Comparison of ENCODE assay signal across 25 mouse cellular contexts in genomic region chr7:51940461-51940860, GRCm38 (mm10).
DNase-seq lines count a peak whose midpoint lies in the region; ATAC-seq and TF ChIP-seq lines count a peak whose summit lies in the region.
"Had no signal": no experiment of that assay in that cellular context is flagged by ENCODE, and none has a peak within 500 bp of the region (broad histone marks: within the 10 kb centered on the region; RNA-seq: fewer than 3 reads in every experiment).

No protein-coding gene starts in this region.

- no peak overlapping the region for H3K9ac ChIP-seq in embryonic facial prominence, embryonic 14.5 days (ENCODE audit: low read depth, low read length)
- H3K9ac ChIP-seq in limb, embryonic 13.5 days = no peak overlapping the region
- no peak overlapping the region for H3K9ac ChIP-seq in midbrain, embryonic 15.5 days
- H3K9ac ChIP-seq: embryonic facial prominence, embryonic 13.5 days; forebrain, embryonic 12.5 days; forebrain, embryonic 15.5 days; heart, embryonic 13.5 days; hindbrain, embryonic 14.5 days had no signal

- no peaks in the 10 kb centered on the region for H3K9me3 ChIP-seq in embryonic facial prominence, embryonic 14.5 days (ENCODE audit: control insufficient read depth, low read length)
- H3K9me3 ChIP-seq in embryonic facial prominence, embryonic 10.5 days = no peaks in the 10 kb centered on the region
- H3K9me3 ChIP-seq in limb, embryonic 13.5 days = no peaks in the 10 kb centered on the region
- H3K9me3 ChIP-seq in midbrain, embryonic 15.5 days = no peaks in the 10 kb centered on the region
- H3K9me3 ChIP-seq: embryonic facial prominence, embryonic 13.5 days; forebrain, embryonic 12.5 days; forebrain, embryonic 15.5 days; heart, embryonic 10.5 days; heart, embryonic 13.5 days had no signal

- no peak overlapping the region for H3K4me2 ChIP-seq in embryonic facial prominence, embryonic 14.5 days (ENCODE audit: low read depth, low read length)
- no peak overlapping the region for H3K4me2 ChIP-seq in limb, embryonic 13.5 days (replicated peaks)
- H3K4me2 ChIP-seq in midbrain, embryonic 15.5 days = no peak overlapping the region
- H3K4me2 ChIP-seq: embryonic facial prominence, embryonic 13.5 days; forebrain, embryonic 12.5 days; forebrain, embryonic 15.5 days; heart, embryonic 13.5 days; hindbrain, embryonic 14.5 days had no signal

- 0 out of 2 replicates have a peak, but pooled peaks have one; percentile 30 for ATAC-seq in embryonic facial prominence, embryonic 14.5 days (ENCODE audit: low read depth)
- ATAC-seq in limb, embryonic 13.5 days (ENCODE audit: low FRiP score, low read depth) = peak; percentile 86
- no peak for ATAC-seq in midbrain, embryonic 15.5 days (replicated peaks)
- ATAC-seq: forebrain, embryonic 15.5 days; hindbrain, postnatal 0 days; inflammation-experienced regulatory T-cells, adult 6 months had no signal

- no peak overlapping the region for H3K27ac ChIP-seq in embryonic facial prominence, embryonic 14.5 days (replicated peaks; ENCODE audit: low read depth, low read length)
- no peak overlapping the region for H3K27ac ChIP-seq in embryonic facial prominence, embryonic 10.5 days (replicated peaks)
- peak overlapping the region; percentile 49; the same call in 1 of the 2 replicates for H3K27ac ChIP-seq in limb, embryonic 13.5 days
- no peak overlapping the region for H3K27ac ChIP-seq in midbrain, embryonic 15.5 days
- H3K27ac ChIP-seq: embryonic facial prominence, embryonic 13.5 days; forebrain, embryonic 12.5 days; forebrain, embryonic 15.5 days; heart, adult 2 months; heart, embryonic 10.5 days; heart, embryonic 13.5 days; hindbrain, embryonic 14.5 days; hindbrain, postnatal 0 days had no signal

- 51% methylated on average over 2 of the region's 2 CpGs for WGBS in embryonic facial prominence, embryonic 14.5 days
- WGBS in embryonic facial prominence, embryonic 10.5 days = 69% methylated on average over 2 of the region's 2 CpGs
- 18% methylated on average over 2 of the region's 2 CpGs for WGBS in limb, embryonic 13.5 days
- 78% methylated on average over 2 of the region's 2 CpGs for WGBS in midbrain, embryonic 15.5 days

- H3K4me1 ChIP-seq in embryonic facial prominence, embryonic 14.5 days (ENCODE audit: control insufficient read depth, insufficient read depth, low read length) = no peaks in the 10 kb centered on the region
- H3K4me1 ChIP-seq in embryonic facial prominence, embryonic 10.5 days = no peaks in the 10 kb centered on the region
- H3K4me1 ChIP-seq in limb, embryonic 13.5 days = peaks cover 25% of the 10 kb centered on the region
- no peaks in the 10 kb centered on the region for H3K4me1 ChIP-seq in midbrain, embryonic 15.5 days
- H3K4me1 ChIP-seq: forebrain, embryonic 12.5 days; forebrain, embryonic 15.5 days; heart, embryonic 10.5 days; heart, embryonic 13.5 days had no signal

- DNase-seq in embryonic facial prominence, embryonic 14.5 days (ENCODE audit: low spot score) = peak; percentile 61
- DNase-seq in embryonic facial prominence, embryonic 10.5 days (ENCODE audit: low spot score) = no peak
- DNase-seq in brain, embryonic 14.5 days (ENCODE audit: low read depth) = peak; percentile 16
- DNase-seq in embryo, embryonic 10.5 days (ENCODE audit: low spot score) = no peak
- DNase-seq in adrenal gland, adult (ENCODE audit: inconsistent age in 2 of 2, low spot score in 1 of 2) = no peak
- DNase-seq: adrenal gland, adult 8-10 months; adrenal gland, postnatal 25 days; cerebellum, adult 18-20 months; cerebellum, adult 9-10 months; cerebellum, postnatal 14 days; gastrocnemius, postnatal 25 days; heart, adult 2 months; heart, postnatal 14 days; heart, postnatal 4 days had no signal

- H3K27me3 ChIP-seq in embryonic facial prominence, embryonic 14.5 days (replicated peaks; ENCODE audit: control insufficient read depth, insufficient read depth, low read length) = no peaks in the 10 kb centered on the region
- no peaks in the 10 kb centered on the region for H3K27me3 ChIP-seq in embryonic facial prominence, embryonic 10.5 days (replicated peaks; ENCODE audit: low read depth, poor library complexity, severe bottlenecking)
- H3K27me3 ChIP-seq in limb, embryonic 13.5 days = no peaks in the 10 kb centered on the region
- H3K27me3 ChIP-seq in midbrain, embryonic 15.5 days (replicated peaks) = no peaks in the 10 kb centered on the region
- H3K27me3 ChIP-seq: embryonic facial prominence, embryonic 13.5 days; forebrain, embryonic 12.5 days; forebrain, embryonic 15.5 days; heart, embryonic 13.5 days had no signal

- H3K36me3 ChIP-seq in embryonic facial prominence, embryonic 14.5 days (ENCODE audit: control insufficient read depth, insufficient read depth, low read length) = no peaks in the 10 kb centered on the region
- no peaks in the 10 kb centered on the region for H3K36me3 ChIP-seq in embryonic facial prominence, embryonic 10.5 days (replicated peaks)
- peaks cover 27% of the 10 kb centered on the region for H3K36me3 ChIP-seq in limb, embryonic 13.5 days
- no peaks in the 10 kb centered on the region for H3K36me3 ChIP-seq in midbrain, embryonic 15.5 days (replicated peaks)
- H3K36me3 ChIP-seq: embryonic facial prominence, embryonic 13.5 days; forebrain, embryonic 12.5 days; forebrain, embryonic 15.5 days; heart, embryonic 10.5 days; heart, embryonic 13.5 days had no signal

- no peak overlapping the region for H3K4me3 ChIP-seq in embryonic facial prominence, embryonic 14.5 days (ENCODE audit: low read depth, low read length)
- H3K4me3 ChIP-seq in embryonic facial prominence, embryonic 10.5 days = no peak overlapping the region
- no peak overlapping the region for H3K4me3 ChIP-seq in limb, embryonic 13.5 days
- no peak overlapping the region for H3K4me3 ChIP-seq in midbrain, embryonic 15.5 days
- H3K4me3 ChIP-seq: embryonic facial prominence, embryonic 13.5 days; erythroblast, embryonic 14.5 days; forebrain, embryonic 12.5 days; forebrain, embryonic 15.5 days; heart, adult 2 months; heart, embryonic 10.5 days; heart, embryonic 13.5 days had no signal

- no peak for TF ChIP-seq CTCF in brain, embryonic 14.5 days (IDR thresholded peaks at IDR 0.05; ENCODE audit: borderline replicate concordance, extremely low read depth, insufficient read depth, insufficient read length)

- TF ChIP-seq POLR2A in brain, embryonic 14.5 days (IDR thresholded peaks at IDR 0.05; ENCODE audit: borderline replicate concordance, extremely low read depth, insufficient read depth, insufficient read length, poor library complexity, severe bottlenecking) = no peak

Comparison
In these comparisons a context has a peak if more than half of its experiments do, and no peak if none do; other contexts are left out.
1. DNase-seq: peak in embryonic facial prominence, embryonic 14.5 days (single experiment) and brain, embryonic 14.5 days (single experiment); none in embryonic facial prominence, embryonic 10.5 days (single experiment), embryo, embryonic 10.5 days (single experiment) and adrenal gland, adult (0 of 2).